Mouse (Mus musculus): Measurements from ENCODE around the gene Dcaf1. TPM values are rescaled to one million over a fixed set of nuclear protein-coding genes. Genes with fewer than 3 reads are reported as not detected.

The Dcaf1 gene
- polyA plus RNA-seq, 1 experiment: 2.0 TPM

DNA sequence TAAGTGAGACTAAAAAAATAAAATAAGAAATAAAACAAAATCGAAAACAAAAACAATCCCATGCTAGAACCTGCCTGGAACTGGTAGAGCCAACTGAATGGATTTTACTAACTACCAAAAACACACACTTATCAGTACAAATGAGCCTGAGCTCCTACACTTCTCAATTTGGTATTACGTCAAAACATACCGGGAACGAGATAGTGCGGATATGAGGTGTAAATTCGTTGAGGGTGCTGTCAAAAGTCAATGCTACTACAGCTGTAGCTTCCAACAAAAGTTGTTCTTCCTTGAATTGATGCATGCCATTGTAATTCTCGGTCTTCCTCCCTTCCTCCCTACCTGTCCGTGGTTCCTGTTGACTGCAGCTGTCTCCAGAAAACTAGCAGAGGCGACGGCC is 32.3 kb upstream of the Dcaf1 start:
- H3K27me3 ChIP-seq (replicated peaks): peaks cover 12% of the 10 kb centered on the region
- H3K9me3 ChIP-seq: no peaks in the 10 kb centered on the region
- TF ChIP-seq GATA1 (IDR thresholded peaks at IDR 0.05; ENCODE audit: borderline replicate concordance, low read length) (no peak), FLI1 (IDR thresholded peaks at IDR 0.05; ENCODE audit: low read length) (no peak)
- no peaks in the 10 kb centered on the region for H3K36me3 ChIP-seq (replicated peaks; ENCODE audit: low read length)
- peaks cover 27% of the 10 kb centered on the region for H3K4me1 ChIP-seq
- peak overlapping the region; percentile 97 for H3K4me3 ChIP-seq (replicated peaks)

DNA sequence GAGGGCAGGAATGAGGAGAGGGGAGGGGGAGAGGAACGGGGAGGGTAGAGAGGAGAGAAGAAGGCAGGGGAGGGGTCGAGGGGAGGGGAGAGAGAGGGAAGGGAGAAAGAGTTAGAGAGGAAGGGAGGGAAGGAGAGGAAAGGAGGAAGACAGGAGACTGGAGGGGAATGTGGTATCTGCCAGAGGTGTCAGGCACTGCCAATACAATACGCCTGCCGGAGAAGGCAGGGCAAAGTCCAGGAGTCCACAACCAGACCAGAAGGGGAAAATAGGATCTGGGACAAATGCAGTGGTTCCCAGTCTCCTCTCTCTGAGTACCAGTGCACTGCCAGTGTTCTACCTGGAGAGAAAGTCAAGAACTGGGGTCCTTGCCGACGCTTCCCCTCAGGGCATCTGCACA is 30.8 kb upstream of the Dcaf1 start:
- TF ChIP-seq GATA1 (IDR thresholded peaks at IDR 0.05; ENCODE audit: borderline replicate concordance, low read length): no peak
- TF ChIP-seq FLI1 (IDR thresholded peaks at IDR 0.05; ENCODE audit: low read length): no peak
- H3K36me3 ChIP-seq (replicated peaks; ENCODE audit: low read length): no peaks in the 10 kb centered on the region
- no peak overlapping the region for H3K4me3 ChIP-seq (replicated peaks)
- no peaks in the 10 kb centered on the region for H3K9me3 ChIP-seq
- peaks cover 13% of the 10 kb centered on the region for H3K27me3 ChIP-seq (replicated peaks)
- H3K4me1 ChIP-seq: peaks cover 21% of the 10 kb centered on the region

DNA sequence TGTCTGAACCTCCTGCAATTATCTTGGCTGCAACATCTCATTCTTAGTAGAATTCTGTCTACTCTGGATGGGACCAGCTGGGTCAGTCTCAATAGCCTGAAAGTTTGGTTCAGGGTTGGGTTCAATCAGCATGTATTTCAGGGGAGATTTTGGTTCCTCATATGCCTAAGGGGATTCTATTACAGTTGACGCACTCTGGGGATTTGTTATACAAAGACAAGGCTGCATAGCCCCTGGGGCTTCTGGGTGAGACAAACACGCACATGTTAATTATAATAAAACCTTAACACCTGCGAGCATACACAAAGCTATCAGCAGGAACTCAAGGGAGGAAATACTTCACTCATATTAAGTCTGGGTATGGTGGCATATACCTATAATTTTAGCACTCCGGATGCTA is 15.2 kb upstream of the Dcaf1 start:
- Histone ChIP-seq H3K27me3 (replicated peaks) (no peaks in the 10 kb centered on the region), H3K4me3 (replicated peaks) (no peak overlapping the region), H3K4me1 (no peaks in the 10 kb centered on the region), H3K36me3 (replicated peaks; ENCODE audit: low read length) (no peaks in the 10 kb centered on the region), H3K9me3 (peaks cover 33% of the 10 kb centered on the region)
- no peak for TF ChIP-seq GATA1 (IDR thresholded peaks at IDR 0.05; ENCODE audit: borderline replicate concordance, low read length)
- TF ChIP-seq FLI1 (IDR thresholded peaks at IDR 0.05; ENCODE audit: low read length): no peak

DNA sequence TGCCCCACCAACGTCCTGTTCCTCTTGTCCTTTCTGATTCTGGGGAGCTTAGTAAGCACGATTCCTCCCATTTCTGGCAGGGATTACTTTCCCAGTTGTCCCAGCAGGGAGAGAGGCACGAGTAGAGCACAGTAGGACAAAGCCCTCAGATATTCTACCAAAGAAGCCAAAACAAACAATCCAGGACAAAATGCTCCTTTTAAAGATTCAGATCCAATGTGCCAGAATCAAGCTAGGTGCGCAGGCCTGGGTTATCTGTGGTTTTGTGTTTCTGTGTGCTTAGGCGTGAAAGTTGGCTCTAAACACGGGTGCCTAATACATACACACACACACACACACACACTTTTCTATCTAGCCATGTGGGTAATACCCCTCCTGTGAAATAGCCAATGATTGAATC is 3.5 kb upstream of the Dcaf1 start:
- Histone ChIP-seq H3K36me3 (replicated peaks; ENCODE audit: low read length) (no peaks in the 10 kb centered on the region), H3K4me1 (peaks cover 5% of the 10 kb centered on the region; the same call in 1 of the 2 replicates), H3K4me3 (replicated peaks) (no peak overlapping the region), H3K9me3 (no peaks in the 10 kb centered on the region), H3K27me3 (replicated peaks) (peaks cover 3% of the 10 kb centered on the region)
- TF ChIP-seq FLI1 (IDR thresholded peaks at IDR 0.05; ENCODE audit: low read length): no peak
- no peak for TF ChIP-seq GATA1 (IDR thresholded peaks at IDR 0.05; ENCODE audit: borderline replicate concordance, low read length)

DNA sequence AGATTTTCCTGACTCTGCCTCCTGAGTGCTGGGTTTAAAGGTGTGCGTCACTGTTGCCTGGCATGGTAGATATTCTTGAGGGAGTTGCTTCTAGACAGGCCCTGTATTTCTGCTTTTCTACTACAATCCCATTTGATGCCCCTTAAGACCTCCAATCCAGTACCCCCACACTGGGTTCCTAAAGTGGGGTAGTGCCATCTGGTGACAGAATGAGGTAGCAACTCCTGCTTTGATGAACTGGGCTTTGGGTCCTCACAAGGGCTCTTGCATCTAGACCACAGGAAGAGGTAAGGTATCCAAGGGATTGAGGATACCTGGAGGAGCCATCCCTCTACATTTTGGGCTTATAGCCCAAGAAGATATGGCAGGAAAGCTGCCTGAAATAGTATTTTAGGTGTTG is 2.5 kb upstream of the Dcaf1 start:
- Histone ChIP-seq H3K4me1 (peaks cover 7% of the 10 kb centered on the region; the same call in 1 of the 2 replicates), H3K4me3 (replicated peaks) (no peak overlapping the region), H3K36me3 (replicated peaks; ENCODE audit: low read length) (no peaks in the 10 kb centered on the region), H3K9me3 (no peaks in the 10 kb centered on the region), H3K27me3 (replicated peaks) (peaks cover 3% of the 10 kb centered on the region)
- TF ChIP-seq GATA1 (IDR thresholded peaks at IDR 0.05; ENCODE audit: borderline replicate concordance, low read length) (no peak), FLI1 (IDR thresholded peaks at IDR 0.05; ENCODE audit: low read length) (no peak)

DNA sequence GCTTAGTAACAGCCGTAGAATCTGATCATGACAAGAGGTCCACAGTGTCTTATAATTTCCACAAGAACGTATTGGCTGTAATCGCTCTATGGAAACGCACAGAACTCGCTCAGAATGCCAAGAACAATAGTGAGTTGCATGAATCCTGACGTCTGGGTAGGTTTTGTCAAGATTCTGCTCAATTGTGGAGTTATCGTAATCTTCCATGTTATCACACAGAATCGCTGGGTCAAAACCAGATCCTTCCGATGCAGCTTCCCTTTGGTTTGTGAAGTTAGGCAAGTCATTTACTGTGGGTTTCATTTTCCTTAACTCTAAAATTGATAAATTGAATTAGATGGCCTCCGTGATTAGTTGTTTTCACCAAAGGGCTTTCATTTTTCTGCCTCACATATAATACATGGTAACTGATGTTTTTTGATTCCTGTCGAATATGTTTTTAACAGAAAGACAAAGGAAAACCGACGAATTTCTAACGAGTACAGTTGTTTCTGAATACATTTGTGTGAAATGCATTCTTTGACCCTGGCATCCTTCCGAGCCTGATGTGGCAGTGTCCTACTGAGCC is 540 bp upstream of the Dcaf1 start:
- no peaks in the 10 kb centered on the region for H3K27me3 ChIP-seq (replicated peaks)
- H3K36me3 ChIP-seq (replicated peaks; ENCODE audit: low read length): no peaks in the 10 kb centered on the region
- H3K9me3 ChIP-seq: no peaks in the 10 kb centered on the region
- H3K4me3 ChIP-seq (replicated peaks): peak overlapping the region; percentile 97
- no peak for TF ChIP-seq FLI1 (IDR thresholded peaks at IDR 0.05; ENCODE audit: low read length)
- TF ChIP-seq GATA1 (IDR thresholded peaks at IDR 0.05; ENCODE audit: borderline replicate concordance, low read length): no peak
- peaks cover 18% of the 10 kb centered on the region; the same call in 1 of the 2 replicates for H3K4me1 ChIP-seq

DNA sequence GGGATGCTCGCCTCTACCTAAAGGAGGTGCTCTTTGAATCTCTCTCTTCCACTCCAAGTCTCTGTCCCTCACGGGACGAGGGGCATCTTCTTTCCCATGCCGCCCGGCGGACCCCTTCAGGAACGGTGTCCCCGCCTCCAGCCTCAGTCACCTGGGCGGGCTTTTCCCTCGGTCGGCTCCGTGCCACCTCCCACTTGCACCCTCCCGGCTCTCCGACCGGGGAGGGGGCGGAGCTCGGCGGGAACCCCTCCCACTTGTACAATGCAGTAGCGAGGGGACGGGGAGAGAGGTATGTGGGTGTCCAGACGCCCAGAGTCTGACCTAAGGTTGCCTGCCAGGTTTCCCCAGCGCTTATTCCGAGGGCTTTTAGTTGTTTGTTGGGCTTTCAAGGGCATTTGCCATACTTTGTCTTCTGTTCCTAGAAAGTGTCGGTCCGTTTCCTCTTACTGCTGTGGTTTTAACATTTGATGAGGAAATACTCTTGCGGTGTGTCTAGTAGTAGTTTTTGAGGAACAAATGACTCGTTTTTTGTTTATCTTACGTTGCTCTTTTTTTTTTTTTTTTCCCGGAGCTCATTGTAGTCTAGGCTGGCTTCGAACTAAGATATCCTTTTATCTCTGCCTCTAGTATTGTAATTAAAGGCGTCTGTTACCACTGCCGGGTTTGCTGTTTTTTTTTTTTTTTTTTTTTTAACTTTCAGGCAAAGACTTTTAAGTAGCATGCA is 869 bp downstream of the Dcaf1 start:
- Histone ChIP-seq H3K36me3 (replicated peaks; ENCODE audit: low read length) (no peaks in the 10 kb centered on the region), H3K9me3 (no peaks in the 10 kb centered on the region), H3K27me3 (replicated peaks) (no peaks in the 10 kb centered on the region), H3K4me1 (peaks cover 29% of the 10 kb centered on the region; the same call in 1 of the 2 replicates), H3K4me3 (replicated peaks) (peak overlapping the region; percentile 97)
- TF ChIP-seq FLI1 (IDR thresholded peaks at IDR 0.05; ENCODE audit: low read length): no peak
- no peak for TF ChIP-seq GATA1 (IDR thresholded peaks at IDR 0.05; ENCODE audit: borderline replicate concordance, low read length)

DNA sequence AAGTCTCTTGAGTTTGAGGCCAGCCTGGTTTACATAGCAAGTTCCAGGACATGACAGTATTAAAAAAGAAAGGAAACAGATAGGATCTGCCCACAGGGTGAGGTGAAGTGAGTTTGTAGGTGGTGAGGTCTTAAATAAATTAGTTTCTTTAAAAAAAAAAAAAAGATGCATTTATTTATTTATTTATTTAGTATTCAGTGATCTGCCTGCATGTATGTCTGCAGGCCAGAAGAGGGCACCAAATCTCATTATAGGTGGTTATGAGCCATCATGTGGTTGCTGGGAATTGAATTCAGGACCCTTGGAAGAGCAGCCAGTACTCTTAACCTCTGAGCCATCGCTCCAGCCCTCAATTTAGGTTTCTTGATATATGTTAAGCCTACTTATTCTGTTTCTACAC is 18.9 kb downstream of the Dcaf1 start:
- no peaks in the 10 kb centered on the region for H3K9me3 ChIP-seq
- peaks cover 93% of the 10 kb centered on the region for H3K36me3 ChIP-seq (replicated peaks; ENCODE audit: low read length)
- TF ChIP-seq GATA1 (IDR thresholded peaks at IDR 0.05; ENCODE audit: borderline replicate concordance, low read length): no peak
- TF ChIP-seq FLI1 (IDR thresholded peaks at IDR 0.05; ENCODE audit: low read length): no peak
- H3K27me3 ChIP-seq (replicated peaks): no peaks in the 10 kb centered on the region
- H3K4me3 ChIP-seq (replicated peaks): no peak overlapping the region
- H3K4me1 ChIP-seq: no peaks in the 10 kb centered on the region

DNA sequence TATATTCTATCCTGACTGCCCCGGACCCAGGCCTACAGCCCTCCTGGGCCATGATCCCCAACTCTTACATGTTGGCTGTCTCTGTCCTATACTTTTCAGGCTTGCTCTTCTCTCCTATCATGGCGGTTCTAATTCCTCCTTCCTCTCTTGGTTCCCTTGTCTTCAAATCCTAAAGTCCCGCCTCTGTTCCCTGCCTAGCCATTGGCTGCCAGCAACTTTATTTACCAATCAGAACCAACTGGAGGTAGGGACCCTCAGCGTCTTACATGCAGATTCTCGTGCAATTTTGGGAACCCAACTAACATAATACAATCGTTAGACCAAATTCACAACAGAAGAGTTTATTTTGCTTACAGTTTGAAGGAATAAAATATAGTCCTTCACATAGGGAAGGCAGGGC is 21.1 kb downstream of the Dcaf1 start:
- Histone ChIP-seq H3K9me3 (no peaks in the 10 kb centered on the region), H3K36me3 (replicated peaks; ENCODE audit: low read length) (peaks cover 88% of the 10 kb centered on the region), H3K4me1 (peaks cover 7% of the 10 kb centered on the region; the same call in 1 of the 2 replicates), H3K4me3 (replicated peaks) (no peak overlapping the region), H3K27me3 (replicated peaks) (no peaks in the 10 kb centered on the region)
- TF ChIP-seq FLI1 (IDR thresholded peaks at IDR 0.05; ENCODE audit: low read length) (no peak), GATA1 (IDR thresholded peaks at IDR 0.05; ENCODE audit: borderline replicate concordance, low read length) (no peak)

DNA sequence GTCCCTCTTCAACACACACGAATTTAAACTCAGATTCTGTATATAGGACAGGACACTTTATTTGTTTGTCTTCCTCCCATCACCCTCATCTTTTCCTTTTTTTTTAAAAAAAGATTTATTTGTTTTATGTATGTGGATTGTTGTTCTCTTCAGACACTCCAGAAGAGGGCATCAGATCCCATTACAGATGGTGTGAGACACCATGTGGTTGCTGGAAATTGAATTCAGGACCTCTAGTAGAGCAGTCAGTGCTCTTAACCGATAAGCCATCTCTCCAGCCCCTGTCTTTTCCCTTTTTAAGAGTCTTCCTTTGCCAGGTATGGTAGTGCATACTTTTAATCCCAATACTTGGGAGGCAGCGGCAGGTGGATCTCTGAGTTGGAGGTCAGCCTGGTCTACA is 35.0 kb downstream of the Dcaf1 start:
- TF ChIP-seq GATA1 (IDR thresholded peaks at IDR 0.05; ENCODE audit: borderline replicate concordance, low read length) (no peak), FLI1 (IDR thresholded peaks at IDR 0.05; ENCODE audit: low read length) (no peak)
- no peaks in the 10 kb centered on the region; the same call in 1 of the 2 replicates for H3K4me1 ChIP-seq
- peaks cover 98% of the 10 kb centered on the region for H3K36me3 ChIP-seq (replicated peaks; ENCODE audit: low read length)
- no peaks in the 10 kb centered on the region for H3K27me3 ChIP-seq (replicated peaks)
- H3K4me3 ChIP-seq (replicated peaks): no peak overlapping the region
- no peaks in the 10 kb centered on the region for H3K9me3 ChIP-seq

Data from megakaryocyte, embryonic 14.5 days (primary cell).